Mouse (Mus musculus) hindbrain, embryonic 13.5 days (tissue): Measurements from ENCODE around the gene Uqcc1. TPM values are rescaled to one million over a fixed set of nuclear protein-coding genes. Genes with fewer than 3 reads are reported as not detected.
"Not testable (repeated sequence)": the region's sequence is repeated elsewhere in the genome, so short reads cannot be mapped to it uniquely, and the experiment has no call there.

Source experiments
- ATAC-seq: fragments of 200-750 bp; cut with Nextera tagmentation; 2 replicates; pipeline ENCODE4 v1.8.0; 2017; ENCODE audit warnings: moderate TSS enrichment; ENCODE audit not compliant: low FRiP score
- H3K27ac ChIP-seq: fragments of 300-500 bp; sonication (generic); 2 replicates; pipeline ENCODE4 v1.5.1; 2015; ENCODE audit warnings: inconsistent platforms, mild to moderate bottlenecking, moderate library complexity
- H3K27me3 ChIP-seq: fragments of 300-500 bp; sonication (generic); 2 replicates; pipeline ENCODE4 v1.6.1; 2015; ENCODE audit warnings: mild to moderate bottlenecking, inconsistent platforms
- H3K36me3 ChIP-seq: fragments of 300-500 bp; sonication (generic); 2 replicates; pipeline ENCODE4 v1.6.1; 2015; ENCODE audit warnings: mild to moderate bottlenecking, inconsistent platforms
- H3K4me1 ChIP-seq: fragments of 300-500 bp; sonication (generic); replicated peaks from 2 replicates; pipeline ENCODE4 v1.6.1; 2015; ENCODE audit warnings: inconsistent platforms
- H3K4me2 ChIP-seq: fragments of 300-500 bp; sonication (generic); 2 replicates; pipeline ENCODE4 v1.6.1; 2015; ENCODE audit warnings: inconsistent platforms, mild to moderate bottlenecking, moderate library complexity
- H3K4me3 ChIP-seq: fragments of 300-500 bp; sonication (generic); 2 replicates; pipeline ENCODE4 v1.5.1; 2015; ENCODE audit warnings: mild to moderate bottlenecking, inconsistent platforms
- H3K9ac ChIP-seq: fragments of 300-500 bp; sonication (generic); 2 replicates; pipeline ENCODE4 v1.6.1; 2015; ENCODE audit warnings: mild to moderate bottlenecking, inconsistent platforms
- H3K9me3 ChIP-seq: fragments of 300-500 bp; sonication (generic); 2 replicates; pipeline ENCODE4 v1.6.1; 2016; ENCODE audit warnings: inconsistent platforms
- WGBS: fragments of 180-500 bp; shearing (Covaris S2); methylation state at CpG from one replicate; pipeline ENCODE4 v1.1.7; 2015; 5-methylcytosine and 5-hydroxymethylcytosine counted together
- polyA plus RNA-seq: library from polyadenylated mRNA; unstranded; fragments of >200 nt; fragmentation: Nextera tagmentation; extraction: Ambion mirVana; gene quantifications from 2 replicates; pipeline ENCODE4 v1.2.1, GENCODE M21; 2015

Uqcc1 gene
- polyA plus RNA-seq, 1 experiment from 2014 or later: 57.6 TPM

GRCm38 (mm10) chr2:155838961-155839360 is 91.1 kb downstream of the Uqcc1 start:
- no peak overlapping the region for H3K4me2 ChIP-seq
- H3K4me1 ChIP-seq: no peaks in the 10 kb centered on the region
- H3K9ac ChIP-seq: no peak overlapping the region
- no peaks in the 10 kb centered on the region for H3K9me3 ChIP-seq
- WGBS: 79% methylated on average over 4 of the region's 4 CpGs
- H3K27ac ChIP-seq: no peak overlapping the region
- H3K36me3 ChIP-seq: no peaks in the 10 kb centered on the region
- no peak overlapping the region for H3K4me3 ChIP-seq
- H3K27me3 ChIP-seq: peaks cover 4% of the 10 kb centered on the region; the same call in 1 of the 2 replicates
- no peak for ATAC-seq

DNA sequence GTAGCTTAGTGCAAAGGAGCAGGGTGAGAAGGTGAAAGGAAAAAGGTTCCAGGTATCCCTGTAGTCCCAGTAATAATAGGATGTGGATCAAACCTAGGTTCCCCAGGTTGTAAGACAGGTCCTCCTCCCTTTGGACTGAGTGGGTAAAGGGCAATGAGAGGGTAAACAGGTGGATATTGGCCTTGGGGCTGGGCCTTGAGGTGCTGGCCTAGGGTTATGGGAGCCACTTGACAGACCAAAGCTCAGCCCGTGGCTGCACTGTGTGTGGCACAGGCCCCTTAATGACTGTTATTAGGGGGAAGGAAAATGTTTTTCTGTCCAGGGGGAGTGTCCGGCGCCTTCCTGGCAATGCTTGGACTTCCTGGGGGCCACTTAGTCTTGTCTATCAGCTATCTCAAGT is 92.1 kb downstream of the Uqcc1 start:
- no peak for ATAC-seq

DNA sequence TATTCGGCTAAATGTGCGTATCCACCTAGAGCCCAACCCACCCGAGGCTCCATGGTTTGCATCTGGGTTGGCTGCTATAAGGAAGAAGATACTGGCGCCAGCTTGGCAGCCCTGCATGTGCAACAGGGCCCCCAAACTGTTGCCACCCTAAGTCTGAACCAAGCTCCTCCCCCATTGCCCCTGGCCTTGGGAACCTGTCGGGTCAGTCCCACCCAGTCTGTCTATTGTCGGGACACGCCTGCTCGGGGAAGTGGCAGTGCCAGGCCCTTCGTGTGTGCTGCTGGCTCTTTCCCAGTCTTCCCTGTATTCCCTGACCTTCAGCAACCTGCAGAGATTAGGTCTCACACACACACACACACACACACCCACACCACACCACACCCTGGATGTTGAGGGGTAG is 95.4 kb downstream of the Uqcc1 start, which contains the start of gene Fam83c:
Gene Fam83c, minus strand, starts transcription at position 123 of the 400 bp plus-strand sequence.
- no peak for ATAC-seq
- Histone ChIP-seq H3K27me3 (peaks cover 4% of the 10 kb centered on the region; the same call in 1 of the 2 replicates), H3K27ac (no peak within 1 kb of the TSS), H3K36me3 (no peaks in the 10 kb centered on the region), H3K4me1 (no peaks in the 10 kb centered on the region), H3K4me3 (no peak within 1 kb of the TSS), H3K9me3 (no peaks in the 10 kb centered on the region), H3K9ac (no peak within 1 kb of the TSS), H3K4me2 (no peak within 1 kb of the TSS)
- 76% methylated on average over 9 of the region's 9 CpGs for WGBS

More for the DNA sequence above, 92.1 kb downstream of the Uqcc1 start:
- H3K4me2 ChIP-seq: no peak overlapping the region
- no peak overlapping the region for H3K9ac ChIP-seq
- H3K27ac ChIP-seq: no peak overlapping the region
- H3K4me3 ChIP-seq: no peak overlapping the region
- no peaks in the 10 kb centered on the region for H3K4me1 ChIP-seq
- WGBS: 77% methylated on average over 3 of the region's 3 CpGs
- peaks cover 4% of the 10 kb centered on the region; the same call in 1 of the 2 replicates for H3K27me3 ChIP-seq
- no peaks in the 10 kb centered on the region for H3K9me3 ChIP-seq
- H3K36me3 ChIP-seq: no peaks in the 10 kb centered on the region

DNA sequence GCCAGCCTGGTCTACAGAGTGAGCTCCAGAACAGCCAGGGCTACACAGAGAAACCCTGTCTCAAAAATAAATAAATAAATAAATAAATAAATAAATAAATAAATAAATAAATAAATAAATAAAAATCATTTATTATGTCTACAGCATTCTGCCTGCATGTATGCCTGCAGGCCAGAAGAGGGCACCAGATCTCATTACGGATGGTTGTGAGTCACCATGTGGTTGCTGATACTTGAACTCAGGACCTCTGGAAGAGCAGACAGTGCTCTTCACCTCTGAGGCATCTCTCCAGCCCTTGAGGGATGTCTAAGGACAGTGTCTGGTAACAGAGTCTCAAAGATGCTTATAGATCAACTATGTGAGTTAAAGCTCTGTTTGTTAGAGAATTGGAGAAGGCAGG is 98.0 kb downstream of the Uqcc1 start:
- not testable (repeated sequence) for H3K4me3 ChIP-seq, H3K27me3 ChIP-seq, H3K4me2 ChIP-seq, H3K9me3 ChIP-seq, ATAC-seq, H3K36me3 ChIP-seq, H3K27ac ChIP-seq, H3K9ac ChIP-seq
- peaks cover 11% of the 10 kb centered on the region for H3K4me1 ChIP-seq
- 72% methylated on average over 1 of the region's 1 CpGs for WGBS

- H3K36me3 ChIP-seq: no peaks in the 10 kb centered on the region
- no peaks in the 10 kb centered on the region for H3K27me3 ChIP-seq
- H3K4me1 ChIP-seq: peaks cover 14% of the 10 kb centered on the region
- WGBS: 60% methylated on average over 9 of the region's 9 CpGs
- no peak overlapping the region for H3K4me3 ChIP-seq
- ATAC-seq: no peak
- no peak overlapping the region for H3K27ac ChIP-seq
- H3K4me2 ChIP-seq: no peak overlapping the region
- no peaks in the 10 kb centered on the region for H3K9me3 ChIP-seq
- H3K9ac ChIP-seq: no peak overlapping the region
These were observed 98.8 kb downstream of the Uqcc1 start for GRCm38 (mm10) chr2:155831302-155831701.

GRCm38 (mm10) chr2:155830841-155831240 is 99.3 kb downstream of the Uqcc1 start:
- Histone ChIP-seq H3K36me3 (no peaks in the 10 kb centered on the region), H3K27me3 (no peaks in the 10 kb centered on the region)
- WGBS: 94% methylated on average over 8 of the region's 8 CpGs

GRCm38 (mm10) chr2:155826630-155827424 is 103.3 kb downstream of the Uqcc1 start, which contains the start of gene Eif6:
TSS of gene Eif6 (minus strand) at chr2:155826925.
- Histone ChIP-seq H3K9me3 (no peaks in the 10 kb centered on the region), H3K9ac (peak within 1 kb of the TSS; percentile 85), H3K27me3 (no peaks in the 10 kb centered on the region), H3K27ac (peak within 1 kb of the TSS; percentile 83), H3K36me3 (peaks cover 23% of the 10 kb centered on the region), H3K4me2 (peak within 1 kb of the TSS; percentile 93), H3K4me1 (peaks cover 27% of the 10 kb centered on the region), H3K4me3 (peak within 1 kb of the TSS; percentile 93)
- 3% methylated on average over 27 of the region's 27 CpGs for WGBS
- peak; percentile 93 for ATAC-seq

More at GRCm38 (mm10) chr2:155830841-155831240, 99.3 kb downstream of the Uqcc1 start:
- H3K4me1 ChIP-seq: peaks cover 17% of the 10 kb centered on the region
- no peak for ATAC-seq
- no peak overlapping the region for H3K4me3 ChIP-seq
- no peak overlapping the region for H3K9ac ChIP-seq
- no peaks in the 10 kb centered on the region for H3K9me3 ChIP-seq
- no peak overlapping the region for H3K4me2 ChIP-seq
- H3K27ac ChIP-seq: no peak overlapping the region

GRCm38 (mm10) chr2:155825904-155826629 is 104.0 kb downstream of the Uqcc1 start:
- Histone ChIP-seq H3K4me1 (peaks cover 27% of the 10 kb centered on the region), H3K4me3 (peak overlapping the region; percentile 93), H3K9me3 (no peaks in the 10 kb centered on the region), H3K27ac (peak overlapping the region; percentile 83), H3K4me2 (peak overlapping the region; percentile 93), H3K27me3 (no peaks in the 10 kb centered on the region), H3K36me3 (peaks cover 29% of the 10 kb centered on the region), H3K9ac (peak overlapping the region; percentile 85)
- no peak; the same call in 1 of the 2 replicates for ATAC-seq
- 3% methylated on average over 51 of the region's 52 CpGs for WGBS

DNA sequence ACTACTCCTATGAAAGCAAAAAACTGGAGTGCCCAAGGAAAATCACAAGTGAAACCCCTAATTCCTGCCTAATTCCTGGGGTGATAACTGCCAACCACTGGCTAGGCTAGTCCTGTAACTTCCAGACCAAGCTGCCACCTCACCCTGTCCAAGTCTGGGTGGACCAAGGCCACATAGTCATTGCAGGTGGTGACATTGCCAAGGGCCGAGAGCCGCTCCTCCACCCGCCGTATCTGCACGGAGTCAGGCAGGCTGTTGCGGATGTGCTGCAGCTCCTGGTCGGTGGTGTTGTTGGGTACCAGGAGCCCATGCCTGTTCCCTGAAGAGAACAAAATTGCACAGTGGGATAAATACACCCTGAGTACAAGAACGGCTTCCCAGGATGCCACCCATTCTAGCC is 106.4 kb downstream of the Uqcc1 start:
- WGBS: 96% methylated on average over 8 of the region's 8 CpGs
- ATAC-seq: no peak

DNA sequence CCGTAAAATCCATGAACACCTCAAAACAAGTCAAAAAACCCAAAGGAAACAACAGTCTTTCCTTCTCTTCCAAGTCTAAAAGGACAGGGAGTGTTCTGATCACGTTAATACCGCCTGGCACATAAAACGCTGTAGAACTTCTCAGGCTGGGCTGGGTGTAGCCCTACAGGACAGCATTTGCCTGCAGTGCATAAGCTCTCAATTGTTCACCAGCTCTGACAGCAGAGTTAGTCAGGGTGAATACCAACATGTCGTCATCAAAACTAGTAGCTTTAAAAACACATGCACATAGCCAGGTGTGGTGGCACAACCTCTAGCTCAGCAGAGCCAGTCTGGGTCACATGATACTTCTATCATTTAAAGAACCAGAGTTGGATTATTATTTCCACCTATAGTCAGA is 109.3 kb downstream of the Uqcc1 start:
- Histone ChIP-seq H3K36me3 (peaks cover 65% of the 10 kb centered on the region), H3K9ac (no peak overlapping the region), H3K4me2 (no peak overlapping the region), H3K9me3 (no peaks in the 10 kb centered on the region), H3K4me3 (no peak overlapping the region), H3K27me3 (no peaks in the 10 kb centered on the region), H3K27ac (no peak overlapping the region), H3K4me1 (peaks cover 42% of the 10 kb centered on the region)
- 95% methylated on average over 5 of the region's 5 CpGs for WGBS
- ATAC-seq: no peak

More for the DNA sequence above, 106.4 kb downstream of the Uqcc1 start:
- Histone ChIP-seq H3K4me1 (peaks cover 41% of the 10 kb centered on the region), H3K9me3 (no peaks in the 10 kb centered on the region), H3K4me3 (no peak overlapping the region), H3K36me3 (peaks cover 45% of the 10 kb centered on the region), H3K27ac (no peak overlapping the region), H3K4me2 (no peak overlapping the region), H3K9ac (no peak overlapping the region), H3K27me3 (no peaks in the 10 kb centered on the region)

- Histone ChIP-seq H3K4me3 (peak overlapping the region; percentile 58), H3K9me3 (no peaks in the 10 kb centered on the region), H3K9ac (peak overlapping the region; percentile 90), H3K27ac (peak overlapping the region; percentile 91), H3K4me2 (peak overlapping the region; percentile 83), H3K4me1 (peaks cover 33% of the 10 kb centered on the region), H3K36me3 (peaks cover 74% of the 10 kb centered on the region), H3K27me3 (no peaks in the 10 kb centered on the region)
- peak; percentile 8; the same call in 1 of the 2 replicates for ATAC-seq
- 60% methylated on average over 6 of the region's 6 CpGs for WGBS
These were observed 110.5 kb downstream of the Uqcc1 start for GRCm38 (mm10) chr2:155819449-155820251.

DNA sequence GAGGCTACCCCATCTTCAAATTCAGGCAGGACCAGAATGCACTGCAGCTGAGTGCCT is 110.9 kb downstream of the Uqcc1 start, which contains the start of gene BC029722:
Gene BC029722, minus strand, starts transcription at position 35 of the 57 bp plus-strand sequence.
- H3K4me3 ChIP-seq: peak within 1 kb of the TSS; percentile 58
- H3K9ac ChIP-seq: peak within 1 kb of the TSS; percentile 90
- no peaks in the 10 kb centered on the region for H3K9me3 ChIP-seq
- H3K4me1 ChIP-seq: peaks cover 35% of the 10 kb centered on the region
- H3K36me3 ChIP-seq: peaks cover 79% of the 10 kb centered on the region
- H3K4me2 ChIP-seq: peak within 1 kb of the TSS; percentile 83
- H3K27me3 ChIP-seq: no peaks in the 10 kb centered on the region
- ATAC-seq: no peak
- peak within 1 kb of the TSS; percentile 91 for H3K27ac ChIP-seq
